Mouse (Mus musculus) retina, embryonic 14.5 days (tissue): ENCODE measurements around the gene Gm11992.

Experiments
- DNase-seq: peaks from one replicate; pipeline ENCODE4 v3.0.0-alpha.2; 2015; ENCODE audit warnings: low spot score

Gm11992 gene

GRCm38 (mm10) chr11:9116121-9116520 is 67.7 kb downstream of the Gm11992 start:
- peak; percentile 6 for DNase-seq

DNA sequence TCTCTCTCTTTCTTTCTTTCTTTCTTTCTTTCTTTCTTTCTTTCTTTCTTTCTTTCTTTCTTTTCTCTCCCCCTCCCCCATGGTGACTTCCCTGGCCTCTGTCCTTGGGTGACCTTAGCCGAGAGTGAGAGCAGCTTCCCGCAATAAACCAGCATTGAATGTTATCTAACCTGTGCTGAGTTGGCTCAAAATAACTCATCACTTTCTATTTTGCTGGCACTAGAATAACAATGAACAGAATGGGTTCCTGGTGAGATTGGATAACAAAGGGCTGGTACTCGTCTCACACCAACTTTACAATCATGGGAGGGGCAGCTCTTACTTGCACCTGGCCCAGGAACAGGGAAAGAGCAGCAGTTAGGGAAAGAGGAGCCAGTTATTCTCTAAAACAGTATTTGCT is 68.5 kb downstream of the Gm11992 start:
- DNase-seq: no peak

DNA sequence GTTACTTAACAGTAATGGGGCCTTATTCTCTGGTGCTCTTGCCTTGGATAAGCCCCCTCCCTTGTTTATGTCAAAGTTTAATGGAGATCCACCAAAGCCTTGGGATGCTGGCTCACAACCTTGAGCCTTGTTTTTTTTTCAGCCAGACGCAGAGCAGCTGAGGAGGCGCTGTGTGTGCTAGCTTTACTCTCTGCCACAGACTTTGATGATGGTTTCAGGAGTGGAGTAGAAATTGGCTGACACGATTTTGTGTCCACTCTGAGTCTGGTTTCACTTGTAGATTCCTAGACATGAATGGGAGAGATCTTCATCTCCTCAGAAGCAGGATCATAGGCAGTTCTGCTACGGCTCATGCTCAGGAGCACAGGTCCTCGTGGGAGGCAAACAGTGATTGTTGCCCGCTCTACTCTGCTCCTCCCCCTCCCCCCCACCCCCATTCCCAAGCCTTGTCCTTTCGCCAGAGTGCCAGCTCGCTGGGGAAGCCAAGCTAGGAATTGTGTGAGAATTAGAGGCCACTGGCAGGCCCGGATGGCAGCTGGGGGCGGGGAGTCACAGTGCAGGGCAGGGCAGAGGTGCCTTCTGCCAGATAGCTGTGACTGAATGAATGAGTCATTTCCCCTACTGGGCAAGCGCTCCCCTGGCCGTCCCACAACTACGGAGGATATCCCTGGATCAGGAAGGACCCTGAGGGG is 69.1 kb downstream of the Gm11992 start:
- peak; percentile 48 for DNase-seq

DNA sequence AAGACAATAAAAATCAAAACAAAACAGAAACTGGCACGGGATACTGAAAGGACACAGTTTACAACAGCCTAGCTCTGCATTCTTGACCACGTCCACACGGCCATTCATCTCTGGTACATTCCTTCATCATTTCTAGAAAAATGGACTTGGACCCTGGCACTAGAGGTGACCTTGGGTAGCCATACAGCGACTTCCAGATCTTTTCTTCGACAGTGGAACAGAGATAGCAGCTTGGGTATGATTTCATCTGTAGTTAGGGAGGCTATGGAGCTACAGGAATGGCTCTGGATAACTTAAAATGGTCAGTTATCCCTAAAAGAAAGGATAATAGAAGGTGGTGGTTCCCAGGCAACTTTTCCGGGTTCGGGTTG is 69.6 kb downstream of the Gm11992 start, which contains the start of gene Upp1:
TSS of gene Upp1 (plus strand) at position 54 of the 371 bp plus-strand sequence.
- no peak for DNase-seq

DNA sequence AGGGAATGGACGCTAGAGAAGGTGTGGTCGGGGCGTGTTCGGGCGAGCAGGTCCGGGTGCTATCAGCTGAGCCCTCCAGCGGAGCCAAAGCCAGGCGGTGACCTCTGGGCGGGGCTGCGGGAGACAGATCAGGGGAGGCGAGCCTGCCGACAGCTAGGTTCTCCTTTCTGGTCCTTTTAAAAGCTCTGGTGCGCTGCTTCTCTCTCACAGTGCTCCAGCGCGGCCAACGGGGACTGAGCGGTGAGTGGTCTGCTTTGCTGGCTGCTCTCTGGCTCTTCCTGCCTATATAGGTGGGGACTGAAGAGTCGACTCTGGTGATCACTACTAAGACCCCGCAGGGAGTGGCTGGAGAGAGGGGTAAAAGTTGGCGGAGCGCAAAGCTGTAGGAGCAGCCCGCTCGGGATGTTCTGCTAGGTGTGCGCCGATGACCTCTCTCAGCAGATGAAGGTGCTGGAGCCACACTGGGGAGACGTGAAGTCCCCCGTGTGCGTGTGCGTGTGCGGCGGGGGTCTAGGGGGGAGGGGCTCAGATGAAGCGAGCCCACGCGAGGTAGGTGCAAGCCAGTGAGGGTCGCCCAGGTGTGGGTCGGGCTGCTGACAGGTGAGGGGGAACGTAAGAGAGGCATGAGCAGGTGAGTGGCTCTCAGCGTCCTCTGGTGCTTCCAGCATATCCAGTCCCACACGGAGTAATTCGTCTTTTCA is 70.2 kb downstream of the Gm11992 start:
- DNase-seq: peak; percentile 61
